Mouse (Mus musculus): ENCODE measurements around the gene Sptbn4. TPM values are rescaled to one million over a fixed set of nuclear protein-coding genes. Genes with fewer than 3 reads are reported as not detected.

The Sptbn4 gene
- polyA plus RNA-seq, 1 experiment, result 171 TPM

DNA sequence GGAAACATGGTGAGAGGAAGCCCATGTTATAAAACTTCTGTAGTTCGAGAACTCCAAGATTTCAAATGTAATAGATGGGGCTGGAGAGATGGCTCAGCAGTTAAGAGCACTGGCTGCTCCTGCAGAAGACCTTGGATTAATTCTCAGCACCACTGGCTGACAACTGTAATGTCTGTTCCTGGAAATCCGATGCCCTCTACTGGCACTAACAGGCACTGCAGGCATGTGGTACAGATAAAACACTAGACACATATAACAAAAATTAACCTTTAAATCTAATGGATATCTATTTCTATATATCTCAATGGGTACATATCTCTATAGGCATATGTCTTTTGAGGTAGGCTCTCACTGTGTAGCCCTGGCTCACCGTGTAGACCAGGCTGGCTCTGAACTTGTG, 133.1 kb downstream of the Sptbn4 start:
- TF ChIP-seq POLR2A (IDR thresholded peaks at IDR 0.05; ENCODE audit: borderline replicate concordance, insufficient read depth, low read length), result no peak
- no peak for TF ChIP-seq CTCF (IDR thresholded peaks at IDR 0.05; ENCODE audit: borderline replicate concordance, insufficient read depth, low read depth, low read length)
- Histone ChIP-seq H3K4me1 (ENCODE audit: control insufficient read depth, insufficient read depth, low read length) (peaks cover 9% of the 10 kb centered on the region), H3K27me3 (ENCODE audit: control insufficient read depth, insufficient read depth, low read length) (no peaks in the 10 kb centered on the region), H3K27ac (ENCODE audit: insufficient read depth, low read length) (no peak overlapping the region), H3K4me3 (replicated peaks; ENCODE audit: insufficient read depth, low read depth, low read length) (no peak overlapping the region)
- no peak for DNase-seq
- WGBS, result 96% methylated on average over 3 of the region's 3 CpGs

GRCm38 (mm10) chr7:27311651-27312284, 135.7 kb downstream of the Sptbn4 start:
- H3K4me3 ChIP-seq (replicated peaks; ENCODE audit: insufficient read depth, low read depth, low read length), result no peak overlapping the region
- TF ChIP-seq POLR2A (IDR thresholded peaks at IDR 0.05; ENCODE audit: borderline replicate concordance, insufficient read depth, low read length) (no peak), CTCF (IDR thresholded peaks at IDR 0.05; ENCODE audit: borderline replicate concordance, insufficient read depth, low read depth, low read length) (no peak)
- H3K27ac ChIP-seq (ENCODE audit: insufficient read depth, low read length), result no peak overlapping the region
- WGBS, result 95% methylated on average over 12 of the region's 12 CpGs
- H3K27me3 ChIP-seq (ENCODE audit: control insufficient read depth, insufficient read depth, low read length), result no peaks in the 10 kb centered on the region
- no peak for DNase-seq
- H3K4me1 ChIP-seq (ENCODE audit: control insufficient read depth, insufficient read depth, low read length), result peaks cover 9% of the 10 kb centered on the region

- DNase-seq, result no peak
- Histone ChIP-seq H3K4me1 (ENCODE audit: control insufficient read depth, insufficient read depth, low read length) (peaks cover 7% of the 10 kb centered on the region), H3K27me3 (ENCODE audit: control insufficient read depth, insufficient read depth, low read length) (no peaks in the 10 kb centered on the region), H3K27ac (ENCODE audit: insufficient read depth, low read length) (no peak overlapping the region), H3K4me3 (replicated peaks; ENCODE audit: insufficient read depth, low read depth, low read length) (no peak overlapping the region)
- 64% methylated on average over 8 of the region's 8 CpGs for WGBS
- TF ChIP-seq CTCF (IDR thresholded peaks at IDR 0.05; ENCODE audit: borderline replicate concordance, insufficient read depth, low read depth, low read length), result no peak
- TF ChIP-seq POLR2A (IDR thresholded peaks at IDR 0.05; ENCODE audit: borderline replicate concordance, insufficient read depth, low read length), result no peak
These were observed 136.4 kb downstream of the Sptbn4 start for GRCm38 (mm10) chr7:27310996-27311535.

GRCm38 (mm10) chr7:27310306-27310705, 137.2 kb downstream of the Sptbn4 start:
- Histone ChIP-seq H3K27ac (ENCODE audit: insufficient read depth, low read length) (no peak overlapping the region), H3K4me3 (replicated peaks; ENCODE audit: insufficient read depth, low read depth, low read length) (peak overlapping the region; percentile 25), H3K4me1 (ENCODE audit: control insufficient read depth, insufficient read depth, low read length) (peaks cover 4% of the 10 kb centered on the region; the same call in 1 of the 2 replicates), H3K27me3 (ENCODE audit: control insufficient read depth, insufficient read depth, low read length) (no peaks in the 10 kb centered on the region)
- TF ChIP-seq CTCF (IDR thresholded peaks at IDR 0.05; ENCODE audit: borderline replicate concordance, insufficient read depth, low read depth, low read length), result no peak
- no peak for TF ChIP-seq POLR2A (IDR thresholded peaks at IDR 0.05; ENCODE audit: borderline replicate concordance, insufficient read depth, low read length)
- DNase-seq, result peak; percentile 60 to 64
- WGBS, result 8% methylated on average over 17 of the region's 17 CpGs

- no peak for DNase-seq
- no peak overlapping the region for H3K4me3 ChIP-seq (replicated peaks; ENCODE audit: insufficient read depth, low read depth, low read length)
- peaks cover 4% of the 10 kb centered on the region; the same call in 1 of the 2 replicates for H3K4me1 ChIP-seq (ENCODE audit: control insufficient read depth, insufficient read depth, low read length)
- no peaks in the 10 kb centered on the region for H3K27me3 ChIP-seq (ENCODE audit: control insufficient read depth, insufficient read depth, low read length)
- WGBS, result 76% methylated on average over 3 of the region's 3 CpGs
- TF ChIP-seq POLR2A (IDR thresholded peaks at IDR 0.05; ENCODE audit: borderline replicate concordance, insufficient read depth, low read length) (no peak), CTCF (IDR thresholded peaks at IDR 0.05; ENCODE audit: borderline replicate concordance, insufficient read depth, low read depth, low read length) (no peak)
- no peak overlapping the region for H3K27ac ChIP-seq (ENCODE audit: insufficient read depth, low read length)
These were observed 137.7 kb downstream of the Sptbn4 start for GRCm38 (mm10) chr7:27309832-27310231.

- no peaks in the 10 kb centered on the region for H3K27me3 ChIP-seq (ENCODE audit: control insufficient read depth, insufficient read depth, low read length)
- H3K27ac ChIP-seq (ENCODE audit: insufficient read depth, low read length), result no peak overlapping the region
- TF ChIP-seq CTCF (IDR thresholded peaks at IDR 0.05; ENCODE audit: borderline replicate concordance, insufficient read depth, low read depth, low read length) (no peak), POLR2A (IDR thresholded peaks at IDR 0.05; ENCODE audit: borderline replicate concordance, insufficient read depth, low read length) (no peak)
- no peak overlapping the region for H3K4me3 ChIP-seq (replicated peaks; ENCODE audit: insufficient read depth, low read depth, low read length)
- peaks cover 4% of the 10 kb centered on the region; the same call in 1 of the 2 replicates for H3K4me1 ChIP-seq (ENCODE audit: control insufficient read depth, insufficient read depth, low read length)
- WGBS, result 21% methylated on average over 28 of the region's 28 CpGs
- no peak for DNase-seq
These were observed 138.5 kb downstream of the Sptbn4 start for GRCm38 (mm10) chr7:27308821-27309549.

DNA sequence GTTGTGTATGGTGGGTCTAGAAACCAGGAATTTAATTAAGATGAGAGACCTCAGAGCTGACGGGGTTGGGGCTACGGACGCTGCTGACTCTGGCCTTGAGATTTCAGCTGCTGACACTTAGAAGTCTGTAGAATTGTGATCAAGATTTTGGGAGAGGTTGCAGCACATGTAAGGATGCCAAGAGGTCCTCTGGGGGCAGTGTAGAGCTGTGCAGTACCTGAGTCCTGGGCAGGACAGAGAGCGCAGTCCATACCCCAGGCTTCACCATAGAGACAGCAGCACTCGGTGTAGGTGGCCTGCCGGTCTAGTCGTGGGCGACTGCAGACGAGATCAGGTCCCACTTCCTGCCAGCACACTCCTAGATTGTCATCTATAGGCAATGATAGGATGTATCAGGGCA, 139.9 kb downstream of the Sptbn4 start:
- DNase-seq, result no peak
- peak; percentile 33; the same call in 1 of the 2 replicates for TF ChIP-seq CTCF (IDR thresholded peaks at IDR 0.05; ENCODE audit: borderline replicate concordance, insufficient read depth, low read depth, low read length)
- no peak for TF ChIP-seq POLR2A (IDR thresholded peaks at IDR 0.05; ENCODE audit: borderline replicate concordance, insufficient read depth, low read length)
- 77% methylated on average over 9 of the region's 9 CpGs for WGBS
- H3K27ac ChIP-seq (ENCODE audit: insufficient read depth, low read length), result no peak overlapping the region
- H3K4me1 ChIP-seq (ENCODE audit: control insufficient read depth, insufficient read depth, low read length), result peaks cover 4% of the 10 kb centered on the region; the same call in 1 of the 2 replicates
- H3K27me3 ChIP-seq (ENCODE audit: control insufficient read depth, insufficient read depth, low read length), result no peaks in the 10 kb centered on the region
- H3K4me3 ChIP-seq (replicated peaks; ENCODE audit: insufficient read depth, low read depth, low read length), result no peak overlapping the region

Other genes with a start within 250 kb of the Sptbn4 start
- 12.4 and 13.2 TPM in 2 replicates for gene Itpkc, start 219.0 kb downstream of the Sptbn4 start, polyA plus RNA-seq (2012; rRNA removed)
- 20.8 and 23.9 TPM in 2 replicates for gene Coq8b, start 214.7 kb downstream of the Sptbn4 start, polyA plus RNA-seq (2012; rRNA removed)
- gene Numbl, start 189.3 kb downstream of the Sptbn4 start, polyA plus RNA-seq (2012; rRNA removed), result 56.7 and 64.1 TPM in 2 replicates
- 26.9 and 28.2 TPM in 2 replicates for gene Ltbp4, start 110.0 kb downstream of the Sptbn4 start, polyA plus RNA-seq (2012; rRNA removed)
- 41.6 and 43.7 TPM in 2 replicates for gene Shkbp1, start 91.7 kb downstream of the Sptbn4 start, polyA plus RNA-seq (2012; rRNA removed)
- 0.38 TPM in 1 of 2 replicates, not detected in the other for gene Gm20479, start 90.3 kb downstream of the Sptbn4 start, polyA plus RNA-seq (2012; rRNA removed)
- 24.2 and 25.2 TPM in 2 replicates for gene Blvrb, start 292 bp upstream of the Sptbn4 start, polyA plus RNA-seq (2012; rRNA removed)
- gene Sertad3, start 26.1 kb upstream of the Sptbn4 start, polyA plus RNA-seq (2012; rRNA removed), result 8.1 and 8.9 TPM in 2 replicates
- gene Sertad1, start 39.2 kb upstream of the Sptbn4 start, polyA plus RNA-seq (2012; rRNA removed), result 17.4 and 17.9 TPM in 2 replicates
- 0.34 and 0.43 TPM in 2 replicates for gene Prx, start 51.6 kb upstream of the Sptbn4 start, polyA plus RNA-seq (2012; rRNA removed)
- gene Hipk4, start 75.6 kb upstream of the Sptbn4 start, polyA plus RNA-seq (2012; rRNA removed), result 0.20 and 0.21 TPM in 2 replicates
- 220 and 242 TPM in 2 replicates for gene Pld3, start 105.5 kb upstream of the Sptbn4 start, polyA plus RNA-seq (2012; rRNA removed)
- 45.7 and 46.2 TPM in 2 replicates for gene 2310022A10Rik, start 105.5 kb upstream of the Sptbn4 start, polyA plus RNA-seq (2012; rRNA removed)
- 106 and 119 TPM in 2 replicates for gene Akt2, start 143.9 kb upstream of the Sptbn4 start, polyA plus RNA-seq (2012; rRNA removed)
- gene Ttc9b, start 206.2 kb upstream of the Sptbn4 start, polyA plus RNA-seq (2012; rRNA removed), result 62.2 and 67.5 TPM in 2 replicates
- gene Map3k10, start 226.9 kb upstream of the Sptbn4 start, polyA plus RNA-seq (2012; rRNA removed), result 96.7 and 99.4 TPM in 2 replicates
- 4.3 and 4.6 TPM in 2 replicates for gene Zfp607b, start 241.7 kb upstream of the Sptbn4 start, polyA plus RNA-seq (2012; rRNA removed)